Mouse (Mus musculus): ENCODE measurements around the gene Dis3l2. TPM values are rescaled to one million over a fixed set of nuclear protein-coding genes. Genes with fewer than 3 reads are reported as not detected.

Gene Dis3l2
- polyA plus RNA-seq, 1 experiment from 2014 or later: 34.2 TPM

DNA sequence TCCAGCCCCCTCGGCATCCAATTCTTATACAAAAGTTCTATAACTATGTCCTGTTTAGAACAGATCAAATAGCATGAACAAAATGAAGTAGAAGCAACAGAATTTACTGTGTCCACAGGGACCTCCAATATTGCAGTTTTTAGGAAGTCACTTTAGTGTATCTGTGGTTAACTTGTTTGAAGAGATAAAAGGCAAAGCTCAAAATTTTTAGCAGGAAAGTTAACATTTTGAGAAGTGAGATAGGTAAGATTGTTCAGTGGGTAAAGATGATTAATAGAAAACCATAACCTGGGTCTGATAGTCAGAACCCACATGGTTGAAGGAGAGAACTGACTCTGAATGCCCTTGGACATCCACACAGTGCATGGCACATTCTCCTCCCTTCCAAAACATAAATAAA, 32.8 kb downstream of the Dis3l2 start:
- no peaks in the 10 kb centered on the region for H3K4me1 ChIP-seq
- no peak overlapping the region for H3K4me3 ChIP-seq (replicated peaks)
- no peak overlapping the region for H3K27ac ChIP-seq (replicated peaks)
- H3K9me3 ChIP-seq (replicated peaks): no peaks in the 10 kb centered on the region
- no peaks in the 10 kb centered on the region for H3K36me3 ChIP-seq
- H3K27me3 ChIP-seq (replicated peaks): no peaks in the 10 kb centered on the region
- no peak overlapping the region for H3K4me2 ChIP-seq
- H3K9ac ChIP-seq (replicated peaks): no peak overlapping the region
- ATAC-seq (ENCODE audit: low FRiP score): no peak
- 94% methylated on average over 1 of the region's 1 CpGs for WGBS

DNA sequence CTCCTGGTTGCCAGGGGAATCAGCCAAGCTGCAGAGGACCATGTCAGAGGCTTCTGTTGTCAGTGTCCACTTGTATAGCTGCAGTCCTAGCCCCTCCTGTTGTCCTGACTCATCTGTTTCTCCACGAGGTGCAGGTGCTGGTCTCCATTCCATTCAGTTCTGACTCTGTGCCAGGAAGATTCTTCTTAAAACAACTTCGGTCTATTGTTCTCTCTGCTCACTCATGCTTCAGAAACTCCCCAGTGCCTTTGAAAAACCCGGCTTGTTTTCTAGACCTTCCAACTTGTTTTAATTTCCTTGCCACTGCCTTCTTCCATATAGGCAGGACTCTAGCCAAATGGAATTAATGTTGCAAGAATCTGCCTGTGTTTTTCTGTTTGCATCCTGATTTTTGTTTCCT, 39.3 kb downstream of the Dis3l2 start:
- H3K36me3 ChIP-seq: peaks cover 18% of the 10 kb centered on the region; the same call in 1 of the 2 replicates
- no peaks in the 10 kb centered on the region for H3K4me1 ChIP-seq
- no peak overlapping the region for H3K4me2 ChIP-seq
- H3K9me3 ChIP-seq (replicated peaks): no peaks in the 10 kb centered on the region
- no peaks in the 10 kb centered on the region for H3K27me3 ChIP-seq (replicated peaks)
- 35% methylated on average over 3 of the region's 3 CpGs for WGBS
- no peak overlapping the region for H3K4me3 ChIP-seq (replicated peaks)
- H3K27ac ChIP-seq (replicated peaks): no peak overlapping the region
- no peak for ATAC-seq (ENCODE audit: low FRiP score)
- no peak overlapping the region for H3K9ac ChIP-seq (replicated peaks)

GRCm38 (mm10) chr1:86747034-86747433, 43.4 kb downstream of the Dis3l2 start:
- ATAC-seq (ENCODE audit: low FRiP score): no peak
- no peak overlapping the region for H3K4me2 ChIP-seq
- peaks cover 28% of the 10 kb centered on the region for H3K36me3 ChIP-seq
- no peak overlapping the region for H3K9ac ChIP-seq (replicated peaks)
- 100% methylated on average over 2 of the region's 2 CpGs for WGBS
- no peaks in the 10 kb centered on the region for H3K27me3 ChIP-seq (replicated peaks)
- H3K27ac ChIP-seq (replicated peaks): no peak overlapping the region
- no peaks in the 10 kb centered on the region for H3K4me1 ChIP-seq
- no peak overlapping the region for H3K4me3 ChIP-seq (replicated peaks)
- H3K9me3 ChIP-seq (replicated peaks): no peaks in the 10 kb centered on the region

- no peak for ATAC-seq (ENCODE audit: low FRiP score)
- peaks cover 26% of the 10 kb centered on the region for H3K36me3 ChIP-seq
- H3K27ac ChIP-seq (replicated peaks): no peak overlapping the region
- no peaks in the 10 kb centered on the region for H3K4me1 ChIP-seq
- H3K4me2 ChIP-seq: no peak overlapping the region
- 86% methylated on average over 3 of the region's 3 CpGs for WGBS
- H3K27me3 ChIP-seq (replicated peaks): no peaks in the 10 kb centered on the region
- H3K9me3 ChIP-seq (replicated peaks): no peaks in the 10 kb centered on the region
- H3K4me3 ChIP-seq (replicated peaks): no peak overlapping the region
- no peak overlapping the region for H3K9ac ChIP-seq (replicated peaks)
Observed at GRCm38 (mm10) chr1:86750094-86750493, 46.5 kb downstream of the Dis3l2 start.

GRCm38 (mm10) chr1:86753416-86753815, 49.8 kb downstream of the Dis3l2 start:
- no peak for ATAC-seq (ENCODE audit: low FRiP score)
- H3K9me3 ChIP-seq (replicated peaks): no peaks in the 10 kb centered on the region
- H3K36me3 ChIP-seq: peaks cover 20% of the 10 kb centered on the region
- H3K27ac ChIP-seq (replicated peaks): no peak overlapping the region
- no peak overlapping the region for H3K4me2 ChIP-seq
- no peaks in the 10 kb centered on the region for H3K4me1 ChIP-seq
- no peak overlapping the region for H3K9ac ChIP-seq (replicated peaks)
- H3K27me3 ChIP-seq (replicated peaks): no peaks in the 10 kb centered on the region
- WGBS: 87% methylated on average over 8 of the region's 8 CpGs
- no peak overlapping the region for H3K4me3 ChIP-seq (replicated peaks)

DNA sequence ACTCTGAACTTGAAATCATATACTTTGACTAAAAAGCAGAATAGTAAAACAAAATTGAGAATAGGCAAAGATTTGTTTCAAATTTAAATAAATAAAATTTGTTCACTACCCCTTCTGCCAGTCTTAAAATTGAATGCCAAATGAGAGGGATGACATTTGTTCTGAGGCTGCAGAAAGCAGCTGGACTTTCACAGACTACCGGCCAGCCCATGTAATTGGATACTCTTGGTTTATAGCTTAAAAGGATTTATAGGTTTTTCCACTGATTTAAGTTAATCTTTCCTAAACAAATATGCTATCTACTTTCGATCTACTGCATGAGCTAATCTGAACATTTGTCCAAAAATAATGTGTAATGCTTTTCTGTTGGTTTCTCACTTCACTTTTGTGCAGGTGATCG, 50.7 kb downstream of the Dis3l2 start:
- Histone ChIP-seq H3K9ac (replicated peaks) (no peak overlapping the region), H3K9me3 (replicated peaks) (no peaks in the 10 kb centered on the region), H3K27ac (replicated peaks) (no peak overlapping the region), H3K4me3 (replicated peaks) (no peak overlapping the region), H3K36me3 (peaks cover 18% of the 10 kb centered on the region), H3K4me2 (no peak overlapping the region), H3K4me1 (no peaks in the 10 kb centered on the region), H3K27me3 (replicated peaks) (no peaks in the 10 kb centered on the region)
- no peak for ATAC-seq (ENCODE audit: low FRiP score)
- WGBS: 83% methylated on average over 3 of the region's 3 CpGs

DNA sequence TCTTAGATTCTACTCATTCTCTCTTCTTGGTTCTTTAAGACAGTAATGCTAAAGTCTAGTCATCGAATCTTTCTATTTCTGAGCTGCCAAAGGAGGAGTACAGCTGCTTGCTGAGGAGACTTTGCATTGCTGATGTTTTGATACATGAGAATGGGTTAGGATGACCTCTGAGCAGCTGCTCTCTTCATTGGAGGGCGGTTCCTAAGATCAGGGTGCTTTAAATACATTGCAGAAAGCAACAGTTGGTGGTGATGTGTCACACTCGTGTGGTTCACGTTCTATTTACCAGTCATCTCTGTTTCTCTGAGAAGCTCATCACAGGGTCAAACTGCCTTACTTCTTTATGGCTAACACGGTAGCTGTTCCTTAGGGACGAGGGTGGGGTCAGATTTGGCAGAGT, 54.5 kb downstream of the Dis3l2 start:
- ATAC-seq (ENCODE audit: low FRiP score): no peak
- H3K4me2 ChIP-seq: no peak overlapping the region
- no peak overlapping the region for H3K4me3 ChIP-seq (replicated peaks)
- 84% methylated on average over 6 of the region's 6 CpGs for WGBS
- H3K27ac ChIP-seq (replicated peaks): no peak overlapping the region
- no peaks in the 10 kb centered on the region for H3K9me3 ChIP-seq (replicated peaks)
- peaks cover 13% of the 10 kb centered on the region for H3K36me3 ChIP-seq
- H3K4me1 ChIP-seq: no peaks in the 10 kb centered on the region
- H3K9ac ChIP-seq (replicated peaks): no peak overlapping the region
- H3K27me3 ChIP-seq (replicated peaks): no peaks in the 10 kb centered on the region

DNA sequence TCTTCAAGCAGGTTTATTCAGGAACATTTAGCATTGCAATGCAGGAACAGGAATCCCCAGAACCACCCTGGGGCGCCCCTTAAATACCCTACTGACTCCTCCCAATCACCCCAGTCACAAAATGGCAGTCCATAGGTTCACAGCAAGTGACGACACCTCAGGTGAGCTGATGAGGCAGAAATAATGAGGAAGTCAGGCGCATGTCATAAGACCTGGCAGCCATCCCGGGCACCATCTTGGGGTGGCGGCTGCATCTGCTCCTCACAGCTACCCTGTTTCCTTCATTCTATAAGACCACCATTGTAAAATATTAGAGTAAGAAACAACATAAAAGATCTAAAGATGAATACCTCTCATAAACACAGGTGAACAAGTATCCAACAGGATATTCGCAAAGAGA, 58.6 kb downstream of the Dis3l2 start:
- WGBS: 97% methylated on average over 6 of the region's 6 CpGs
- Histone ChIP-seq H3K4me3 (replicated peaks) (no peak overlapping the region), H3K4me1 (no peaks in the 10 kb centered on the region), H3K4me2 (no peak overlapping the region), H3K9ac (replicated peaks) (no peak overlapping the region), H3K27ac (replicated peaks) (no peak overlapping the region), H3K27me3 (replicated peaks) (no peaks in the 10 kb centered on the region), H3K36me3 (peaks cover 3% of the 10 kb centered on the region; the same call in 1 of the 2 replicates), H3K9me3 (replicated peaks) (no peaks in the 10 kb centered on the region)
- no peak for ATAC-seq (ENCODE audit: low FRiP score)

DNA sequence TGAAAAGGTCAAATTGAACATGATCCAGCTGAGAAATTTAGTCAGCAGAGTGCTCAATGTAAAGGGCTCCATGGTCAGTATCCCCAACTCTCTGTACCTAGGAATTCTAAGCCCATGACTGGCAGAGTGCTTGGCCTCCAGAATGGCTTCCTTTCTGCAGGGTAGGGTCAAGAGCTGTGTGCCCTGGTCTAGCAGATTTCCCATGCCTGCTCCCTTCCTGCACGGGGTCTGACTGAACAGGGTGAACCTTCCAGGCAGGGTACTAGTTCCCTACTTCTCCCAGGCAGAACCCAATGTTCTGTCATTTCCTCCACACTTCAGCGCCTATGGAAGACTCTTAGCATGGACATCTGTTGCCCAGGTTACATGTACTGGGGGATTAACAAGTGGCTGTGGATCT, 97.6 kb downstream of the Dis3l2 start:
- no peaks in the 10 kb centered on the region for H3K9me3 ChIP-seq (replicated peaks)
- H3K27ac ChIP-seq (replicated peaks): no peak overlapping the region
- H3K4me1 ChIP-seq: no peaks in the 10 kb centered on the region
- WGBS: 93% methylated on average over 2 of the region's 2 CpGs
- no peak overlapping the region for H3K9ac ChIP-seq (replicated peaks)
- no peak for ATAC-seq (ENCODE audit: low FRiP score)
- H3K4me3 ChIP-seq (replicated peaks): no peak overlapping the region
- H3K27me3 ChIP-seq (replicated peaks): no peaks in the 10 kb centered on the region
- H3K36me3 ChIP-seq: no peaks in the 10 kb centered on the region
- H3K4me2 ChIP-seq: no peak overlapping the region

DNA sequence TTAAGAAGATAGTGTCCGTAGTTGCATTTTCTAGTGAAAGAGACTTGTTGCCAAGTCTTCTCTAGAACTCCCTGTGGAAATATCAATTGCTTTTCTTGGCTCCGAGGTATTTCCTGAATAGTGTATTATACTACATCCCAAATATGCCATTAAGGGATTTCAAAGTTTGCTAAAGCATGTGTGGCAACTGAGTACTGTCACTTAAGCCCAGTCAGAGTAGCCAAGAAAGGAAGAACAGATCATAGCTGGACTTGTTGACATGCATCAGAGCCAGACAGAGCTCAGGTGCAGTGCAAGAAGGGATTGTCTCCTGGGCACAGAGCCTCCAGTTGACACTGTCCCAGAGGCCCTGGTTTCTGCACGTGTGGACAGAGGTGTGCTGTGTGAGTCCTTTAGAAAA, 108.1 kb downstream of the Dis3l2 start:
- WGBS: 75% methylated on average over 3 of the region's 3 CpGs
- no peak for ATAC-seq (ENCODE audit: low FRiP score)

GRCm38 (mm10) chr1:86822266-86822665, 118.7 kb downstream of the Dis3l2 start:
- WGBS: 79% methylated on average over 1 of the region's 1 CpGs
- Histone ChIP-seq H3K9ac (replicated peaks) (no peak overlapping the region), H3K27ac (replicated peaks) (no peak overlapping the region), H3K4me1 (no peaks in the 10 kb centered on the region), H3K4me2 (no peak overlapping the region), H3K4me3 (replicated peaks) (no peak overlapping the region), H3K36me3 (no peaks in the 10 kb centered on the region), H3K27me3 (replicated peaks) (no peaks in the 10 kb centered on the region), H3K9me3 (replicated peaks) (no peaks in the 10 kb centered on the region)
- ATAC-seq (ENCODE audit: low FRiP score): no peak

More for the DNA sequence above, 108.1 kb downstream of the Dis3l2 start:
- no peak overlapping the region for H3K4me2 ChIP-seq
- no peaks in the 10 kb centered on the region for H3K9me3 ChIP-seq (replicated peaks)
- no peaks in the 10 kb centered on the region for H3K36me3 ChIP-seq
- no peaks in the 10 kb centered on the region for H3K27me3 ChIP-seq (replicated peaks)
- H3K4me3 ChIP-seq (replicated peaks): no peak overlapping the region
- no peaks in the 10 kb centered on the region for H3K4me1 ChIP-seq
- H3K27ac ChIP-seq (replicated peaks): no peak overlapping the region
- H3K9ac ChIP-seq (replicated peaks): no peak overlapping the region

GRCm38 (mm10) chr1:86834351-86834987, 130.9 kb downstream of the Dis3l2 start:
- Histone ChIP-seq H3K9ac (replicated peaks) (no peak overlapping the region), H3K4me3 (replicated peaks) (no peak overlapping the region), H3K27me3 (replicated peaks) (no peaks in the 10 kb centered on the region), H3K4me2 (no peak overlapping the region), H3K27ac (replicated peaks) (no peak overlapping the region), H3K9me3 (replicated peaks) (no peaks in the 10 kb centered on the region), H3K4me1 (peaks cover 6% of the 10 kb centered on the region; the same call in 1 of the 2 replicates), H3K36me3 (no peaks in the 10 kb centered on the region)
- no peak for ATAC-seq (ENCODE audit: low FRiP score)
- WGBS: 73% methylated on average over 2 of the region's 2 CpGs
